Mouse (Mus musculus) ES-Bruce4 (cell line): ENCODE measurements around the gene Clybl. TPM values are rescaled to one million over a fixed set of nuclear protein-coding genes. Genes with fewer than 3 reads are reported as not detected.

Experiments used
- H3K27ac ChIP-seq: 2 replicates; pipeline ENCODE4 v1.5.1; 2012; ENCODE audit warnings: low read length, inconsistent platforms; ENCODE audit not compliant: insufficient read depth
- H3K27me3 ChIP-seq: 2 replicates; pipeline ENCODE4 v1.6.1; 2012; ENCODE audit warnings: mild to moderate bottlenecking, low read length, inconsistent platforms; ENCODE audit not compliant: control insufficient read depth, poor library complexity, insufficient read depth, severe bottlenecking
- H3K36me3 ChIP-seq: 2 replicates; pipeline ENCODE4 v1.6.1; 2012; ENCODE audit warnings: inconsistent platforms, mild to moderate bottlenecking, low read length, moderate library complexity; ENCODE audit not compliant: control insufficient read depth, poor library complexity, insufficient read depth, severe bottlenecking
- H3K4me1 ChIP-seq: one replicate; pipeline ENCODE4 v1.8.1; 2011; ENCODE audit warnings: low read length; ENCODE audit not compliant: control insufficient read depth, insufficient read depth
- H3K4me3 ChIP-seq: 2 replicates; pipeline ENCODE4 v1.5.1; 2011; ENCODE audit warnings: low read depth, mild to moderate bottlenecking, low read length
- H3K9ac ChIP-seq: 2 replicates; pipeline ENCODE4 v1.6.1; 2012; ENCODE audit warnings: low read depth, mild to moderate bottlenecking, inconsistent platforms; ENCODE audit not compliant: poor library complexity, severe bottlenecking
- H3K9me3 ChIP-seq: replicated peaks from 2 replicates; pipeline ENCODE4 v1.6.1; 2012; ENCODE audit warnings: mild to moderate bottlenecking, low read length, inconsistent platforms; ENCODE audit not compliant: control insufficient read depth, poor library complexity, insufficient read depth, severe bottlenecking
- CTCF ChIP-seq: IDR thresholded peaks from one replicate; pipeline ENCODE4 v1.8.1; 2011; ENCODE audit warnings: low read depth, low read length
- EP300 ChIP-seq: IDR thresholded peaks from 2 replicates; pipeline ENCODE4 v1.6.1; 2011; ENCODE audit warnings: low read depth, low read length; ENCODE audit not compliant: insufficient read depth
- POLR2A ChIP-seq: IDR thresholded peaks from one replicate; pipeline ENCODE4 v1.8.1; 2011; ENCODE audit warnings: low read length; ENCODE audit not compliant: insufficient read depth
- polyA plus RNA-seq: library from polyadenylated mRNA; stranded (reverse); fragments of >200 nt; gene quantifications from 2 replicates; pipeline ENCODE4 v1.2.4, GENCODE M21; 2011; ENCODE audit warnings: low read depth; ENCODE audit not compliant: missing spikeins, insufficient read depth, insufficient read length

The Clybl gene
- polyA plus RNA-seq, 1 experiment: 36.7 TPM

DNA sequence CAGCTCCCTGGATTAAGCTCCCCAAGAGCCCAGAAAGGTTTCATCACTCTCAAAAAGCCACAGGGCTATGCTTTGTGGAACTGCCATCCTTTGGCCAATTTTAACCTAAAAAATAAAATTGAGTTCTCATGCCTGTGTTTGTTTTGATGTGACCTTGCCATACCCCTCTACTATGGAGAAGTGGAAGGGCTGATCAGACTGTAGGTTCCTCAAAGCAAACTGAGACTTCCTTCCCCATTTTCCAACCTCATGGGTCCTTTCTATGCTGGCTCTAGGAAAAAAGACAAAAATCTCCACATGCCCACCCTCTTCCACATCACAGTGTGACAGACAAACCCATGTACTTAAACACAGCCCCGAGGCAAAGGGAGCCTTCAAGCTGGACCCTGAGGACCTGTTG lies 79.7 kb downstream of the Clybl start:
- H3K4me1 ChIP-seq: peaks cover 13% of the 10 kb centered on the region
- H3K27ac ChIP-seq: no peak overlapping the region
- H3K36me3 ChIP-seq: no peaks in the 10 kb centered on the region
- H3K9me3 ChIP-seq: no peaks in the 10 kb centered on the region
- H3K27me3 ChIP-seq: peaks cover 1% of the 10 kb centered on the region; the same call in 1 of the 2 replicates
- TF ChIP-seq CTCF (no peak), EP300 (no peak), POLR2A (no peak)
- H3K9ac ChIP-seq: no peak overlapping the region
- no peak overlapping the region for H3K4me3 ChIP-seq

- Histone ChIP-seq H3K27me3 (peaks cover 1% of the 10 kb centered on the region; the same call in 1 of the 2 replicates), H3K27ac (no peak overlapping the region), H3K4me1 (peaks cover 11% of the 10 kb centered on the region), H3K36me3 (no peaks in the 10 kb centered on the region), H3K9me3 (no peaks in the 10 kb centered on the region), H3K9ac (no peak overlapping the region), H3K4me3 (no peak overlapping the region)
- TF ChIP-seq EP300 (peak; percentile 68; the same call in 1 of the 2 replicates), CTCF (no peak), POLR2A (no peak)
Measured at GRCm38 (mm10) chr14:122262851-122263659, 81.6 kb downstream of the Clybl start.

DNA sequence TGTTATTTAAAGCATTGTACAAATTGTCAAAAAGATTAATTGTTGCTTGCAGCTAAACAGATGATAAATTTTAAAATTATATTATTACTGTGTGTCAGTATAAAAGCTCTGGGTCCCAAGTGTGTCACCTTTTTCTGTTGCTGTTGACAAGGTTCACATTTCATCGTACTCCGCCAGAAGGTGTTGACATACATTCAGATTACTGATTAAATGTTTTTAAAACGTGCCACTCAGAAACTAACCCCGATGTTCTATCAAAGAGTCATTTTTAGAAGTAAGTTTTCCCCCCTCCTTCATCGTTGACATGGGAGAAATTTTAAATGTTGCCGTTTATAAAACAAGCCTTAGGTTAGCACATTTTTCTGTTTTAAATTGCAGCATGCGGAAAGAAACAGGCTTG lies 83.7 kb downstream of the Clybl start:
- H3K27ac ChIP-seq: no peak overlapping the region
- TF ChIP-seq CTCF (no peak), POLR2A (no peak), EP300 (no peak)

DNA sequence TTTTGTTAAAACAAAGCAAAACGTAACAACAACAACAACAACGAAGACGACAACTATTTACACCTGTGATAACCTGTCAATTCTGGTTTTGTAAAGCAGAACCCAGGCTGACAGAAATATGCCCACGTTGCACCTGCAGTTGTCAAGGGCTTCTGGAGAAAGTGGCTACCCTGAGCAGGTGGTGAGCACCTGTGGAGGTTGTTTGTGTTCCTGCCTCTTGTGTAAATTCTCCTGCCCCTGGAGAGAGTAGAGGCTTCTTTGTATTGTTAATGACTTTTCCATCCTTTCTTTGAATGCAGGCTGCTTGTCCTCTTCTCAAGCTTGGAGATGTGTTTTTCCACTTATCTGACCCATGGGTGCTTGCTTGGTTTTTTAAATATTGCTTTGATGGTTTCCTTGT lies 86.1 kb downstream of the Clybl start:
- TF ChIP-seq POLR2A: no peak
- no peak for TF ChIP-seq CTCF
- peak; percentile 92 for TF ChIP-seq EP300
- Histone ChIP-seq H3K36me3 (no peaks in the 10 kb centered on the region), H3K4me3 (no peak overlapping the region), H3K27ac (no peak overlapping the region), H3K9me3 (no peaks in the 10 kb centered on the region), H3K9ac (no peak overlapping the region), H3K4me1 (peaks cover 17% of the 10 kb centered on the region), H3K27me3 (no peaks in the 10 kb centered on the region; the same call in 1 of the 2 replicates)

More for the DNA sequence above, 83.7 kb downstream of the Clybl start:
- Histone ChIP-seq H3K27me3 (peaks cover 1% of the 10 kb centered on the region; the same call in 1 of the 2 replicates), H3K4me1 (peaks cover 14% of the 10 kb centered on the region), H3K4me3 (no peak overlapping the region), H3K36me3 (no peaks in the 10 kb centered on the region), H3K9ac (no peak overlapping the region), H3K9me3 (no peaks in the 10 kb centered on the region)

DNA sequence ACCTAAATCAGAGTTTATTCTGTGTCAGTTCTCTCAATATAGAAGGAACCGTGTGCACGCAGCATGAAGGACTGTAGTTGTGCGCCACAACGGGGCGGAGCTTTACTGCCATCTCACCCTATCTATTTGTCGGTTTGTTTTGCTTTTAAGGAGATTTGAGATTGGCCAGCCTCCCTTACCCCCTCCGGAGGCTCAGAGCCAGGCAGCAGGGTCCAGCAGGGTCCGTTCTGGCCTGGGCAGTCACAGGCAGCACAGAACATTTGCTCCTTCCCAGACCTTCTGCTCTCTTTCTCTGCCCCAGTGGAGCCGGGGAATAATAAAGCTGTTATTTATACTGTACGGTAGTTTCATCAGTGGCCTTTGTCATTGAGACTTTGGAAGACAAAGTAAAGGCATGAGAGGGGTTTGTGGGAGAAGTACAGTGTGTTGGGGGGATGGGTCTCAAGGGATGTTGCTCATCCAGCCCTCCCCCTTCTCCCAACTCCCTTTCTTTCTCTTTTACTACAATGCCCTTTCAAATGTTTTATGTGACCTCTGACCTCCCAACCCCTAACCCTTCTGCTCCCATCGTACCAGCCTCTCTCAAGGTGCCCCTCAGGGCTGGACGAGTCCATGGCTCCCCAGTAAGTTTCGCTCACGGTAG lies 89.7 kb downstream of the Clybl start:
- Histone ChIP-seq H3K27me3 (no peaks in the 10 kb centered on the region; the same call in 1 of the 2 replicates), H3K4me3 (no peak overlapping the region), H3K9me3 (no peaks in the 10 kb centered on the region), H3K4me1 (peaks cover 11% of the 10 kb centered on the region), H3K9ac (no peak overlapping the region), H3K27ac (no peak overlapping the region), H3K36me3 (no peaks in the 10 kb centered on the region)
- TF ChIP-seq CTCF (no peak), EP300 (peak; percentile 59), POLR2A (no peak)

DNA sequence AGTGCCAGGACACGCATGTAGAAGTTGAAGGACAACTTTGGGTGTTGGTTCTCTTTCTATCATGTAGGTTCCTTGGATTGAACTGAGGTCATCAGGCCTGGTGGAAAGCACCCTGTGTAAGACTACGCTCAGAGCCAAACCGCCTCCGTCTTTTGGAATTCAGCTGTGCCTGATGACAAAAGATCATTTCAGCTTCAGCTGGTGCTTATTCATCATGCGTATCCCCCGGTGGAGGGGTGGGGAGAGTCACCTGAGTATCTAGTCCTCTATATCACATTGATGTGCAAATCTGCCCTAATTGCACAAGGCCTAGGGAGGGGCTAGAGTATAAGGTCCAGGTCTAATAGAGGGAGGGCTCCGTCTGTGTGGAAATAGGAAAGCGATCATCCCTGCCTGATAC lies 95.6 kb downstream of the Clybl start:
- Histone ChIP-seq H3K4me3 (no peak overlapping the region), H3K9ac (no peak overlapping the region), H3K9me3 (no peaks in the 10 kb centered on the region), H3K27ac (no peak overlapping the region), H3K36me3 (no peaks in the 10 kb centered on the region), H3K27me3 (no peaks in the 10 kb centered on the region), H3K4me1 (peaks cover 10% of the 10 kb centered on the region)
- TF ChIP-seq POLR2A (no peak), EP300 (peak; percentile 66), CTCF (no peak)
